Mouse (Mus musculus) hindbrain, embryonic 12.5 days (tissue): ENCODE data around the gene Rps9. TPM values are rescaled to one million over a fixed set of nuclear protein-coding genes. Genes with fewer than 3 reads are reported as not detected.
"Not testable (repeated sequence)": the region's sequence is repeated elsewhere in the genome, so short reads cannot be mapped to it uniquely, and the experiment has no call there.

Source experiments
- ATAC-seq: fragments of 200-750 bp; cut with Nextera tagmentation; 2 replicates; pipeline ENCODE4 v1.8.0; 2017; ENCODE audit warnings: moderate TSS enrichment; ENCODE audit not compliant: low FRiP score
- H3K27ac ChIP-seq: fragments of 300-500 bp; sonication (generic); 2 replicates; pipeline ENCODE4 v1.5.1; 2016; ENCODE audit warnings: mild to moderate bottlenecking
- H3K27me3 ChIP-seq: fragments of 300-500 bp; sonication (generic); 2 replicates; pipeline ENCODE4 v1.6.1; 2016; ENCODE audit warnings: mild to moderate bottlenecking
- H3K36me3 ChIP-seq: fragments of 300-500 bp; sonication (generic); 2 replicates; pipeline ENCODE4 v1.6.1; 2016; ENCODE audit warnings: mild to moderate bottlenecking
- H3K4me1 ChIP-seq: fragments of 300-500 bp; sonication (generic); 2 replicates; pipeline ENCODE4 v1.6.1; 2016
- H3K4me2 ChIP-seq: fragments of 300-500 bp; sonication (generic); replicated peaks from 2 replicates; pipeline ENCODE4 v1.6.1; 2016; ENCODE audit warnings: mild to moderate bottlenecking
- H3K4me3 ChIP-seq: fragments of 300-500 bp; sonication (generic); 2 replicates; pipeline ENCODE4 v1.5.1; 2016; ENCODE audit warnings: mild to moderate bottlenecking
- H3K9ac ChIP-seq: fragments of 300-500 bp; sonication (generic); 2 replicates; pipeline ENCODE4 v1.6.1; 2016; ENCODE audit warnings: mild to moderate bottlenecking, moderate library complexity
- H3K9me3 ChIP-seq: fragments of 300-500 bp; sonication (generic); replicated peaks from 2 replicates; pipeline ENCODE4 v1.6.1; 2016; ENCODE audit warnings: mild to moderate bottlenecking
- WGBS: fragments of 180-500 bp; shearing (Covaris S2); methylation state at CpG from one replicate; pipeline ENCODE4 v1.1.7; 2016; 5-methylcytosine and 5-hydroxymethylcytosine counted together
- polyA plus RNA-seq: library from polyadenylated mRNA; unstranded; fragments of >200 nt; fragmentation: Nextera tagmentation; extraction: Ambion mirVana; gene quantifications from 2 replicates; pipeline ENCODE4 v1.2.1, GENCODE M21; 2016

The Rps9 gene
- polyA plus RNA-seq, 1 experiment from 2014 or later = 1,031 TPM

- Histone ChIP-seq H3K27me3 (no peaks in the 10 kb centered on the region), H3K4me2 (no peak overlapping the region), H3K27ac (peak overlapping the region; percentile 60), H3K36me3 (peaks cover 26% of the 10 kb centered on the region), H3K9me3 (no peaks in the 10 kb centered on the region), H3K9ac (no peak overlapping the region), H3K4me3 (no peak overlapping the region), H3K4me1 (peaks cover 15% of the 10 kb centered on the region)
- WGBS = 69% methylated on average over 8 of the region's 8 CpGs
- ATAC-seq = no peak
Observed at GRCm38 (mm10) chr7:3684698-3685097, 19.1 kb upstream of the Rps9 start.

GRCm38 (mm10) chr7:3685400-3686187, 18.2 kb upstream of the Rps9 start:
- Histone ChIP-seq H3K4me1 (peaks cover 15% of the 10 kb centered on the region), H3K9ac (no peak overlapping the region; the same call in 1 of the 2 replicates), H3K9me3 (no peaks in the 10 kb centered on the region), H3K36me3 (peaks cover 26% of the 10 kb centered on the region), H3K4me2 (no peak overlapping the region), H3K4me3 (no peak overlapping the region), H3K27me3 (no peaks in the 10 kb centered on the region), H3K27ac (no peak overlapping the region)
- no peak for ATAC-seq
- 85% methylated on average over 30 of the region's 31 CpGs for WGBS

GRCm38 (mm10) chr7:3691919-3692318, 11.9 kb upstream of the Rps9 start:
- H3K4me2 ChIP-seq = peak overlapping the region; percentile 85
- no peaks in the 10 kb centered on the region for H3K27me3 ChIP-seq
- no peak overlapping the region for H3K27ac ChIP-seq
- H3K4me1 ChIP-seq = peaks cover 19% of the 10 kb centered on the region
- H3K36me3 ChIP-seq = peaks cover 17% of the 10 kb centered on the region
- no peak for ATAC-seq
- H3K9me3 ChIP-seq = no peaks in the 10 kb centered on the region
- H3K4me3 ChIP-seq = peak overlapping the region; percentile 72
- 37% methylated on average over 3 of the region's 3 CpGs for WGBS
- peak overlapping the region; percentile 92 for H3K9ac ChIP-seq

- H3K4me3 ChIP-seq = peak within 1 kb of the TSS; percentile 72
- H3K4me1 ChIP-seq = peaks cover 19% of the 10 kb centered on the region
- no peaks in the 10 kb centered on the region for H3K27me3 ChIP-seq
- peaks cover 20% of the 10 kb centered on the region for H3K36me3 ChIP-seq
- ATAC-seq = peak; percentile 74; the same call in 1 of the 2 replicates
- no peaks in the 10 kb centered on the region for H3K9me3 ChIP-seq
- under 1% methylated on average over 48 of the region's 49 CpGs for WGBS
- H3K4me2 ChIP-seq = peak within 1 kb of the TSS; percentile 85
- H3K27ac ChIP-seq = peak within 1 kb of the TSS; percentile 94
- H3K9ac ChIP-seq = peak within 1 kb of the TSS; percentile 92
Observed at GRCm38 (mm10) chr7:3692382-3692986, 11.3 kb upstream of the Rps9 start, which contains the start of gene Tsen34. Tsen34 (plus strand) TSS chr7:3692863.

GRCm38 (mm10) chr7:3692987-3693808, 10.6 kb upstream of the Rps9 start, which contains the start of gene Mboat7:
Mboat7 (minus strand) TSS chr7:3693523.
- WGBS = under 1% methylated on average over 55 of the region's 55 CpGs

GRCm38 (mm10) chr7:3693809-3694075, 10.1 kb upstream of the Rps9 start:
- peak overlapping the region; percentile 85 for H3K4me2 ChIP-seq
- no peaks in the 10 kb centered on the region for H3K9me3 ChIP-seq
- H3K36me3 ChIP-seq = peaks cover 24% of the 10 kb centered on the region
- H3K9ac ChIP-seq = peak overlapping the region; percentile 88
- peak overlapping the region; percentile 94 for H3K27ac ChIP-seq
- H3K4me3 ChIP-seq = peak overlapping the region; percentile 72
- under 1% methylated on average over 18 of the region's 18 CpGs for WGBS
- peaks cover 19% of the 10 kb centered on the region for H3K4me1 ChIP-seq
- H3K27me3 ChIP-seq = no peaks in the 10 kb centered on the region
- ATAC-seq = no peak

More at GRCm38 (mm10) chr7:3692987-3693808, 10.6 kb upstream of the Rps9 start, which contains the start of gene Mboat7:
- Histone ChIP-seq H3K4me2 (peak within 1 kb of the TSS; percentile 85), H3K4me3 (peak within 1 kb of the TSS; percentile 72), H3K4me1 (peaks cover 19% of the 10 kb centered on the region), H3K9me3 (no peaks in the 10 kb centered on the region), H3K36me3 (peaks cover 22% of the 10 kb centered on the region), H3K9ac (peak within 1 kb of the TSS; percentile 92), H3K27me3 (no peaks in the 10 kb centered on the region), H3K27ac (peak within 1 kb of the TSS; percentile 94)
- peak; percentile 91 for ATAC-seq

GRCm38 (mm10) chr7:3694076-3694948, 9.5 kb upstream of the Rps9 start:
- Histone ChIP-seq H3K36me3 (peaks cover 30% of the 10 kb centered on the region), H3K4me1 (peaks cover 19% of the 10 kb centered on the region), H3K27me3 (no peaks in the 10 kb centered on the region), H3K4me2 (peak overlapping the region; percentile 85), H3K27ac (peak overlapping the region; percentile 94), H3K9me3 (no peaks in the 10 kb centered on the region), H3K9ac (peak overlapping the region; percentile 88), H3K4me3 (peak overlapping the region; percentile 72)
- under 1% methylated on average over 52 of the region's 55 CpGs for WGBS
- ATAC-seq = peak; percentile 32

GRCm38 (mm10) chr7:3694949-3695305, 8.9 kb upstream of the Rps9 start:
- H3K9me3 ChIP-seq, ATAC-seq, H3K27me3 ChIP-seq: not testable (repeated sequence)
- Histone ChIP-seq H3K4me3 (peak overlapping the region; percentile 72), H3K36me3 (peaks cover 35% of the 10 kb centered on the region), H3K4me1 (peaks cover 19% of the 10 kb centered on the region), H3K9ac (peak overlapping the region; percentile 88), H3K27ac (peak overlapping the region; percentile 94), H3K4me2 (peak overlapping the region; percentile 85)
- WGBS = 8% methylated on average over 9 of the region's 9 CpGs

- Histone ChIP-seq H3K9me3 (no peaks in the 10 kb centered on the region), H3K27me3 (no peaks in the 10 kb centered on the region), H3K9ac (no peak overlapping the region), H3K4me3 (no peak overlapping the region), H3K4me2 (no peak overlapping the region), H3K36me3 (peaks cover 49% of the 10 kb centered on the region), H3K4me1 (peaks cover 9% of the 10 kb centered on the region), H3K27ac (no peak overlapping the region)
- WGBS = 97% methylated on average over 6 of the region's 6 CpGs
- ATAC-seq = no peak
Observed at GRCm38 (mm10) chr7:3698471-3698870, 5.3 kb upstream of the Rps9 start.

GRCm38 (mm10) chr7:3703148-3703878, 480 bp upstream of the Rps9 start:
- ATAC-seq = peak; percentile 68
- Histone ChIP-seq H3K4me3 (peak overlapping the region; percentile 83), H3K4me1 (peaks cover 15% of the 10 kb centered on the region), H3K27ac (peak overlapping the region; percentile 93), H3K9me3 (no peaks in the 10 kb centered on the region), H3K27me3 (no peaks in the 10 kb centered on the region), H3K4me2 (peak overlapping the region; percentile 91), H3K9ac (peak overlapping the region; percentile 57), H3K36me3 (peaks cover 46% of the 10 kb centered on the region)
- 22% methylated on average over 6 of the region's 6 CpGs for WGBS

- ATAC-seq = peak; percentile 55
Observed at GRCm38 (mm10) chr7:3704475-3704874, 682 bp downstream of the Rps9 start.

More at GRCm38 (mm10) chr7:3704475-3704874, 682 bp downstream of the Rps9 start:
- Histone ChIP-seq H3K4me1 (peaks cover 15% of the 10 kb centered on the region), H3K27me3 (no peaks in the 10 kb centered on the region), H3K4me3 (peak overlapping the region; percentile 83), H3K27ac (peak overlapping the region; percentile 93), H3K36me3 (peaks cover 35% of the 10 kb centered on the region), H3K9me3 (no peaks in the 10 kb centered on the region), H3K9ac (peak overlapping the region; percentile 88), H3K4me2 (peak overlapping the region; percentile 91)
- under 1% methylated on average over 20 of the region's 20 CpGs for WGBS
